Mouse (Mus musculus) testis, adult 2 months (tissue): ENCODE results near the gene Fgd4.

Experiments
- CTCF ChIP-seq: fragments of 200-500 bp; IDR thresholded peaks from 2 replicates; pipeline ENCODE4 v1.5.1; 2012; ENCODE audit warnings: low read depth, mild to moderate bottlenecking, inconsistent platforms, low read length, moderate library complexity; ENCODE audit not compliant: control insufficient read depth, insufficient read depth, insufficient replicate concordance
- POLR2A ChIP-seq: fragments of 200-500 bp; IDR thresholded peaks from 2 replicates; pipeline ENCODE4 v1.6.1; 2012; ENCODE audit warnings: low read depth, mild to moderate bottlenecking, inconsistent platforms, low read length, moderate library complexity; ENCODE audit not compliant: control insufficient read depth

DNA sequence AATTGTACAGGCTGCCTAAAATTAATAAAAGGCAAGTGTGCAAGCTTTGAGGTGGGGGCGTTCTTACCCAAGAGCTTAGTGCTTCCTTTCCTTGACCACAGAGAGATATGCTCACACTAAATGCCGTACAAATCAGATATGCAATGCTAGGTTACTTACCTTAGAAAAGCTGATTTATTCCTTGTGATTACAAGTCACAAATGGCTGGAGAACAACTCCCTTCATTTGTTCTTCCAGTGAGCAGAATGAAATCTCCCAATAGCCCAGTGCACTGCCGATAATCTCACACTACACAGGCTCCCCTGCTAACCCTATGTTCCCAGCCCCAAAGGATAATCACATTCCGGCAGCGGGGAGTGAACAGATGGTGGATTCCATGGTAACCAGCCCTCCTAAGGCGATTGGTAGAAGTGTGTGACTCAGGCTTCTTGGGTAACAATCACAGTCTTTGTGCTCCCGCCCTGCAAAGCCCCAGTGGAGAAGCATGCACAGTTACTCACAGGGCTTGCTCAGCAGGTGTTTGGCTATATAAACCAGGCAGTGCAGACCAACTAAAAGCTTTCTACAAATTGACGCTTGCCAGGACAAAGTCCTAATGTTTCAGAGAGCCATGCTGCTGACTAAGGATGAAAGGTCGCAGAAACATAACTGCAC is 40.3 kb downstream of the Fgd4 start:
- TF ChIP-seq POLR2A = no peak
- TF ChIP-seq CTCF = no peak
